Mouse (Mus musculus): ENCODE results near the gene Shank2. TPM values are rescaled to one million over a fixed set of nuclear protein-coding genes. Genes with fewer than 3 reads are reported as not detected.

Shank2 gene
- polyA plus RNA-seq, 1 experiment from 2014 or later = 3.3 TPM

- Histone ChIP-seq H3K27ac (no peak overlapping the region), H3K27me3 (replicated peaks) (no peaks in the 10 kb centered on the region), H3K4me2 (replicated peaks) (no peak overlapping the region), H3K9ac (no peak overlapping the region), H3K36me3 (peaks cover 94% of the 10 kb centered on the region), H3K4me1 (no peaks in the 10 kb centered on the region), H3K9me3 (no peaks in the 10 kb centered on the region), H3K4me3 (no peak overlapping the region)
- no peak for ATAC-seq (ENCODE audit: low FRiP score, low read depth)
- 93% methylated on average over 6 of the region's 6 CpGs for WGBS
These were observed 459.6 kb downstream of the Shank2 start for GRCm38 (mm10) chr7:144461246-144461902.

DNA sequence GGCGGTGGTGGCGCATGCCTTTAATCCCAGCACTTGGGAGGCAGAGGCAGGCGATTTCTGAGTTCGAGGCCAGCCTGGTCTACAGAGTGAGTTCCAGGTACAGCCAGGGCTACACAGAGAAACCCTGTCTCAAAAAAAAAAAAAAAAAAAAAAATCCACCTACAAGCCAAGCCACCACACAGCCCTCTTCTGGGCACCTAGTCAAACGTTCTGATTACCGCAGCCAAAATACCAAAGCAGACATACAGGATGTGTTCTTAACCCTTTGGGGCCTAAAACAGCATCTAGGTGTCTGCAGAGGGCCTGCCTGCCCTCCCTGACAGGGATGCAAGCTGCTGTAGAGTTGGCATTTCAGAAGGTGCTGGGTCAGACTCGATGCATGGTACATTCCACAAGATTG, 460.8 kb downstream of the Shank2 start:
- Histone ChIP-seq H3K4me1 (no peaks in the 10 kb centered on the region), H3K9ac (no peak overlapping the region), H3K27me3 (replicated peaks) (no peaks in the 10 kb centered on the region), H3K36me3 (peaks cover 82% of the 10 kb centered on the region), H3K4me2 (replicated peaks) (no peak overlapping the region), H3K9me3 (no peaks in the 10 kb centered on the region), H3K4me3 (no peak overlapping the region), H3K27ac (no peak overlapping the region)
- 95% methylated on average over 7 of the region's 7 CpGs for WGBS
- no peak for ATAC-seq (ENCODE audit: low FRiP score, low read depth)

DNA sequence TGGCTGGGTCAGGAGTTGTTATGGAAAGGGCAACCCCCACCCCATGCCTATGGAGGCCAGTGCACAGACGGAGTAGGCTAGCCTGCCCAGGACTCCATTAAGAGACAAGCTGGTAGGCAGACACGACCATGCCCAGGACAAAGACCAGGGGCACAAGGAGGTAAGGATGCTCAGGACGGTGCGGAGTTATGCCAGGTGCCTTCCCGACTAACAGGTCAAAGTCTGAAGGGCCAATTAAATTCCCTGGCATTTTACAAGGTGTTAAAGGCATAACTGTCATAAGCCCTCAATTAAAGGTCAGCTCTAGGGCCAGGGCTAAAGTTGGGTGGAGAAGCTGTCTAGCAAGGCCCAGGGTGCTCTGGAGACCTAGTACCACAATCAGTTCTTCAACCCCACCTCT, 467.0 kb downstream of the Shank2 start:
- WGBS = 90% methylated on average over 5 of the region's 5 CpGs
- no peak overlapping the region for H3K27ac ChIP-seq

DNA sequence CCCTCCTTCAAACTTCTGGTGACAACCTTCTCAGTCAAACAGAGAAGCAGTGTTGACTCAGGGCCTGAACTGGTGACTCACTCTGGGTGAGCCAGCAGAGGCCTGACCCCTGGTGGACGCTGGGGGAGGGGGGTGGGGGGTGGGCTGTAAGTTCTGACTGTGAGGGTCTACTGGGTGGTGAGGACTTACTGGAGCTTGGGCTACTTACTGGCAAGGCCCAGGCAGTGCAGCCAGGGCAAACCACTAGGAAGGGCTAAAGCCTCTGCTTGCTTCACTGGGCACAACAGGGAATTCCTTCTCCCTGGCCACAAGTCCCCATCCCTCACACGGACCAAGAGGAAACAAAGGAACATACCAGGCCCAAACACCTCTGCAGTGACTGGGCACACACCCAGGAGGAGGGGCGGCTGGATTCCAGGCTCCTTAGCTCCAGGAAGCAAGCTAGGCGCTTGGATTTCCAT, 467.5 kb downstream of the Shank2 start:
- H3K4me2 ChIP-seq (replicated peaks) = peak overlapping the region; percentile 92
- H3K9me3 ChIP-seq = no peaks in the 10 kb centered on the region
- 23% methylated on average over 4 of the region's 4 CpGs for WGBS
- H3K9ac ChIP-seq = peak overlapping the region; percentile 95
- ATAC-seq (ENCODE audit: low FRiP score, low read depth) = no peak
- no peak overlapping the region for H3K27ac ChIP-seq
- peak overlapping the region; percentile 94 for H3K4me3 ChIP-seq
- H3K27me3 ChIP-seq (replicated peaks) = no peaks in the 10 kb centered on the region
- H3K36me3 ChIP-seq = peaks cover 18% of the 10 kb centered on the region
- H3K4me1 ChIP-seq = peaks cover 11% of the 10 kb centered on the region

More for the DNA sequence above, 467.0 kb downstream of the Shank2 start:
- no peaks in the 10 kb centered on the region for H3K27me3 ChIP-seq (replicated peaks)
- H3K4me1 ChIP-seq = peaks cover 11% of the 10 kb centered on the region
- H3K4me2 ChIP-seq (replicated peaks) = peak overlapping the region; percentile 92
- H3K9me3 ChIP-seq = no peaks in the 10 kb centered on the region
- peaks cover 21% of the 10 kb centered on the region for H3K36me3 ChIP-seq
- H3K9ac ChIP-seq = peak overlapping the region; percentile 95; the same call in 1 of the 2 replicates
- no peak overlapping the region for H3K4me3 ChIP-seq
- ATAC-seq (ENCODE audit: low FRiP score, low read depth) = no peak

DNA sequence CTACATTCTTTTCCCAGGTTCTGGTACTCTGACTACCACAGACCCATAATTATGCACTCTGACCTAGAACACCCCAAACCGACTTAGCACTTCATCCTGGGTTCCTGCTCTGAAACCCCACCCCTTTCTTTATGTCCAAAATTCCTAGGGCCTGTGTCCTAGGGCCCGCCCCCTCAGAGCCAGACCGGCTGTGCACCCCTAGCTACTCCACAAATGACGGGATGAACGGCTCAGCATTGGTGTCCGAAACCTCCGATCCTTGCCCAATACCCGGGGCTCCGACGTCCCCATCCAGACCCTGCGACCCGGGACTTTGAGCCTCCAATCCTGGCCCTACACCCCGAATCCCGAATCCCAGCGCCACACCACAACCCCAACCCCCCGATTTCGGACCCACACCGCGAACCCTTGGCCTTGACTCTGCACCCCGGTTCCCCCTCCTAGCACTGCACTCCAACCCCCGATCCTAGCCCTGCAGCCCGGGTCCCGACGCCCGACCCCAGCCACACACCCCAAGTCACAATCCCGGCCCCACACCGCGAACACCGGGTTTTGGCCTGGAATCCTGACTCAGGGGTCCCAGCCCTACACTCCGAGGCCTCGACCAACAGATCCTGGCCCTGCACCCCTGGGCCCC, 468.3 kb downstream of the Shank2 start:
- Histone ChIP-seq H3K4me3 (peak overlapping the region; percentile 94), H3K9me3 (no peaks in the 10 kb centered on the region), H3K9ac (peak overlapping the region; percentile 95), H3K27ac (peak overlapping the region; percentile 53; the same call in 1 of the 2 replicates), H3K4me2 (replicated peaks) (peak overlapping the region; percentile 92), H3K4me1 (peaks cover 11% of the 10 kb centered on the region), H3K27me3 (replicated peaks) (no peaks in the 10 kb centered on the region), H3K36me3 (peaks cover 10% of the 10 kb centered on the region)
- ATAC-seq (ENCODE audit: low FRiP score, low read depth) = peak; percentile 48
- 2% methylated on average over 31 of the region's 31 CpGs for WGBS

DNA sequence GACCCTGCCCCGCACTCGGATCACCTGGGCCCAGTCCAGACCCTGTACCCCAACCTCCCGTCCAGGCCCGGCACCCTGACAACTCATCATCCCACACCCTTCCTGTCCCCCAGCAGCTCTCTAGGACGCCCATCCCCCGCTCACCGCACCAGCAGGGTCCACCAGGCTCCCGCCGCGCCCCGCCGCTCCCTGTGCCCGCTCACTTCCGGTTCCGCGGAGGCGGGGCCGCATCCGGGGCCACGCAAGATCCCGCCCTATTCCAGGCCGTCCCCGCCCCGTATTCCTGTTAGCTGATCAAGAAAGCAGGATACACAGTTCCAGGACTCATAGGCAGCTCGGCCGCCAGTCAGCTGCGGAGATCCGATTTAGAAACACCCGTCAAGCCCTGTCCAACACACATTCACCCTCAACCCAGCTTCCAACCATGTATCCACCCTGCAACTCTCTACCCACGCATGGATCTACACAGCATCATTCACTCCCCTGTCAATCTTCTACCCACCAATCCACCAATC, 468.9 kb downstream of the Shank2 start, which contains the start of gene Cttn:
Gene Cttn (minus strand): TSS at position 465 of the 515 bp plus-strand sequence.
- peak within 1 kb of the TSS; percentile 95 for H3K9ac ChIP-seq
- no peaks in the 10 kb centered on the region for H3K27me3 ChIP-seq (replicated peaks)
- peak within 1 kb of the TSS; percentile 94 for H3K4me3 ChIP-seq
- H3K36me3 ChIP-seq = peaks cover 4% of the 10 kb centered on the region
- under 1% methylated on average over 30 of the region's 30 CpGs for WGBS
- H3K4me1 ChIP-seq = peaks cover 11% of the 10 kb centered on the region
- no peaks in the 10 kb centered on the region for H3K9me3 ChIP-seq
- ATAC-seq (ENCODE audit: low FRiP score, low read depth) = peak; percentile 96
- peak within 1 kb of the TSS; percentile 92 for H3K4me2 ChIP-seq (replicated peaks)
- H3K27ac ChIP-seq = peak within 1 kb of the TSS; percentile 53; the same call in 1 of the 2 replicates

- WGBS = 90% methylated on average over 2 of the region's 2 CpGs
- ATAC-seq (ENCODE audit: low FRiP score, low read depth) = no peak
- Histone ChIP-seq H3K9me3 (no peaks in the 10 kb centered on the region), H3K9ac (peak overlapping the region; percentile 95), H3K4me2 (replicated peaks) (peak overlapping the region; percentile 92), H3K27ac (0 out of 2 replicates have a peak overlapping the region, but pooled peaks have one; percentile 3), H3K27me3 (replicated peaks) (no peaks in the 10 kb centered on the region), H3K4me1 (peaks cover 11% of the 10 kb centered on the region), H3K36me3 (peaks cover 3% of the 10 kb centered on the region; the same call in 1 of the 2 replicates), H3K4me3 (peak overlapping the region; percentile 94)
These were observed 469.4 kb downstream of the Shank2 start for GRCm38 (mm10) chr7:144471103-144471502.

- 78% methylated on average over 4 of the region's 4 CpGs for WGBS
- H3K36me3 ChIP-seq = peaks cover 17% of the 10 kb centered on the region
- no peak for ATAC-seq (ENCODE audit: low FRiP score, low read depth)
- H3K27me3 ChIP-seq (replicated peaks) = no peaks in the 10 kb centered on the region
- peaks cover 11% of the 10 kb centered on the region for H3K4me1 ChIP-seq
- no peak overlapping the region for H3K9ac ChIP-seq
- H3K9me3 ChIP-seq = no peaks in the 10 kb centered on the region
- H3K4me2 ChIP-seq (replicated peaks) = no peak overlapping the region
- H3K4me3 ChIP-seq = no peak overlapping the region
- H3K27ac ChIP-seq = no peak overlapping the region
These were observed 471.8 kb downstream of the Shank2 start for GRCm38 (mm10) chr7:144473486-144473885.

Small RNA genes within 50 kb of the gene (microRNA-seq; reads per million reads assigned to microRNA genes)
- gene Mir3105 = 2.8 reads per million, percentile 7 among the genes with 10 or more reads in this experiment

Other genes starting within 250 kb of the Shank2 start
- 24.5 and 25.1 TPM in 2 replicates for gene Osbpl5, start 244.9 kb upstream of the Shank2 start, polyA plus RNA-seq (2016; fragmentation: Nextera tagmentation; extraction: Ambion mirVana)
- gene Mrgprg, start 234.9 kb upstream of the Shank2 start, polyA plus RNA-seq (2016; fragmentation: Nextera tagmentation; extraction: Ambion mirVana) = not detected in 2 replicates
- gene Mrgpre, start 217.4 kb upstream of the Shank2 start, polyA plus RNA-seq (2016; fragmentation: Nextera tagmentation; extraction: Ambion mirVana) = 2.6 and 4.2 TPM in 2 replicates
- gene Nadsyn1, start 179.1 kb upstream of the Shank2 start, polyA plus RNA-seq (2016; fragmentation: Nextera tagmentation; extraction: Ambion mirVana) = 7.3 and 11.4 TPM in 2 replicates
- 49.2 and 53.6 TPM in 2 replicates for gene Dhcr7, start 178.8 kb upstream of the Shank2 start, polyA plus RNA-seq (2016; fragmentation: Nextera tagmentation; extraction: Ambion mirVana)
- not detected in 2 replicates for gene Gm498, start 135.1 kb upstream of the Shank2 start, polyA plus RNA-seq (2016; fragmentation: Nextera tagmentation; extraction: Ambion mirVana)